Mouse (Mus musculus) CH12.LX (cell line): ENCODE measurements at regions not wholly inside any gene's neighbourhood (a gene's known extent, or its start where the extent isn't known, plus 50 kb on each side); places are given as distances from the start of the nearest gene placed in this dataset.
"Not testable (repeated sequence)": the region's sequence is repeated elsewhere in the genome, so short reads cannot be mapped to it uniquely, and the experiment has no call there.

Source experiments
- CHD2 ChIP-seq: IDR thresholded peaks from 2 replicates; pipeline ENCODE4 v1.6.1; 2011; ENCODE audit warnings: low read length, improper control_type of control experiment
- CTCF ChIP-seq, 2 experiments: IDR thresholded peaks in 1 of 2; conservative IDR thresholded peaks in 1 of 2; 2 replicates each; pipeline ENCODE4 v1.5.1; 2011 to 2012; ENCODE audit warnings: low read depth in 2 of 2, low read length in 2 of 2, improper control_type of control experiment in 1 of 2, inconsistent platforms in 1 of 2, mild to moderate bottlenecking in 1 of 2, moderate library complexity in 1 of 2
- KAT2A ChIP-seq: IDR thresholded peaks from 2 replicates; pipeline ENCODE4 v1.6.1; 2012; ENCODE audit warnings: low read length, improper control_type of control experiment, inconsistent platforms; ENCODE audit not compliant: insufficient replicate concordance
- UBTF ChIP-seq: IDR thresholded peaks from 2 replicates; pipeline ENCODE4 v1.6.1; 2012; ENCODE audit warnings: low read depth, mild to moderate bottlenecking, inconsistent platforms, low read length, improper control_type of control experiment, moderate library complexity
- USF1 ChIP-seq: IDR thresholded peaks from 2 replicates; pipeline ENCODE4 v1.6.1; 2014; ENCODE audit warnings: low read depth, mild to moderate bottlenecking, inconsistent platforms, low read length, improper control_type of control experiment
- ZMIZ1 ChIP-seq: IDR thresholded peaks from 2 replicates; pipeline ENCODE4 v1.6.1; 2012; ENCODE audit warnings: low read depth, mild to moderate bottlenecking, inconsistent platforms, low read length, improper control_type of control experiment
- ZNF384 ChIP-seq: IDR thresholded peaks from 2 replicates; pipeline ENCODE4 v1.6.1; 2012; ENCODE audit warnings: low read depth, low read length, improper control_type of control experiment, inconsistent platforms

DNA sequence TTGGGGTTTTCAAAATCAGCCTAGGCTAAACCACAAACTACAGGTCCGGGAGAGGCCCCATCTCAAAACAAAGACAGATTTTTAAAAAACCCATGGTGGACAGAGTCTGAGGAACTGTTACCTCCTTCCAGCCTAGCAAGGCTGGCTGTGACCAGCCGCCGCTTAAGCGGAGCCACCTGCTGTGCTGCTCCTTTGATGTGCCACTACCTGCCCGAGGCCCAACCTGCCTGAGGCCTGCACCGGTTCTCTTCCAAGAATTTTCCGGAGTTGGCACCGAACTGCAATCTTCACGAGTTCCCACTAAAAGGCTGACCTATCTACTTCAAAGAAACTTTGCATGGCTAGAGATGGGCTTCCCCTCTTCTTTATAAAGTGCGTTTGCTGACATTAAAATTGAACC is 97.6 kb downstream of the Dusp6 start:
- not testable (repeated sequence) for TF ChIP-seq ZNF384; KAT2A; UBTF; USF1; CHD2; CTCF (conservative IDR thresholded peaks at IDR 0.05 in 1 of 2, IDR thresholded peaks at IDR 0.05 in 1 of 2; ENCODE audit: low read depth in 2 of 2, low read length in 2 of 2); ZMIZ1
